Mouse (Mus musculus): ENCODE measurements at regions not wholly inside any gene's neighbourhood (a gene's known extent, or its start where the extent isn't known, plus 50 kb on each side); places are given as distances from the start of the nearest gene placed in this dataset.

DNA sequence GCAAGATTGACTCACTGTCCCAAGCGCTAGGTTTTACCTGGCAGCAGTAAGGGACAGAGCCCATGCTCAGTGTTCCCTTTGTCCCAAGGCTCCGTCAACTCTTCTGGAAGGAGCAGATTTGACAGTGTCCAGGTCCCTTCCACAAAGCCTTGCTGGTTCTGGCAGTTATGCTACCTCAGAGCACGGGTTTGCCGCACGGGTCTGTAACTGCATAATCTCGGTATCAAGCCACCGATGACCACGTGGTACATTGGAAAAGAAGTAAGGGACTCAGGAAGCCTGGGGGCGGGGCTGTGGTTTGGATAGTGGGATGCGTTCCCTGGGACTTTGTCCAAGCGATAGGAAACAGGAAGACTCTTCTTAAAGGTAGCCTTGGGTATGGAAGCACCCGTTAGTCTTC, 319.3 kb downstream of the Mtx2 start:
- no peak for DNase-seq

GRCm38 (mm10) chr2:75146256-75146655, 320.7 kb downstream of the Mtx2 start:
- no peak for DNase-seq

GRCm38 (mm10) chr2:75147399-75147798, 321.8 kb downstream of the Mtx2 start:
- no peak for DNase-seq

GRCm38 (mm10) chr2:75147967-75148366, 322.4 kb downstream of the Mtx2 start:
- no peak for DNase-seq

DNA sequence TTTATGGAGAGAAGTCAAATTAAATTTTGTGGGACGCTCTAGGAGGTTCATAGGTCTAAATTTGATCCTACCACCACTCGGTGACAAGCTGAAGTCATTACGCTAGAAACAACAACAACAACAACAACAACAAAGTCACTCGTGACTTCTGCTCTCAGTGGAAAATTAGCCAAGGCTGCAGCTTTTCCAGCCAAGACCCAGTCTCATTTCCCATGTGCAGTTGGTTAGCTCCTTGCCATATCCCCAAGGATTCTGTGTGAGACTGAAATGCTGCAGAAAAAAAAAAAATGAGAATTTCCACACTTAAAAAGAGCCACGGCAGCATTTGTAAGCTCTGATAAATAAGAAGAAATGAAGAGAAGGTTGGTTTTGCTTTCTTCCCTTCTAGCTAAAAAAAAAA, 323.4 kb downstream of the Mtx2 start:
- DNase-seq = no peak

GRCm38 (mm10) chr2:75149562-75149961, 324.0 kb downstream of the Mtx2 start:
- DNase-seq = no peak

DNA sequence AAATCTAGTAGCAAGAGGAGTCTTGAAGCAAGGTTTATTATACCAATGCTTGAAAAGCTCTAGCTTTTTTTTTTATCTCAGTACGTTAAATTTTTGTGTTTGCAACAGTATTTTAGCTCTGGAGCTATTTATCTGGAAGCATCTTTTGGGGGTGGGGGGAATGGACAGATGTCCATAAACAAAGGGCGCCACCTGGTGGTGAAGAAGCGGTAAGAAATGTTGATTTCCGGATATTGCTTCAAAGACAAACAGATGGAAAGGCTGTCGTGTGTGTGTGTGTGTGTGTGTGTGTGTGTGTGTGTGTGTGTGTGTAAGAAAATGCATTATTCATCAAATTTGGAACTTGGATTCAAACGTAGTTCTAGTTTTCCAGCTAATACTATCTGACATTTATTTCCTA, 325.4 kb downstream of the Mtx2 start:
- peak in 1 of 2 experiments; percentile 10 for DNase-seq

DNA sequence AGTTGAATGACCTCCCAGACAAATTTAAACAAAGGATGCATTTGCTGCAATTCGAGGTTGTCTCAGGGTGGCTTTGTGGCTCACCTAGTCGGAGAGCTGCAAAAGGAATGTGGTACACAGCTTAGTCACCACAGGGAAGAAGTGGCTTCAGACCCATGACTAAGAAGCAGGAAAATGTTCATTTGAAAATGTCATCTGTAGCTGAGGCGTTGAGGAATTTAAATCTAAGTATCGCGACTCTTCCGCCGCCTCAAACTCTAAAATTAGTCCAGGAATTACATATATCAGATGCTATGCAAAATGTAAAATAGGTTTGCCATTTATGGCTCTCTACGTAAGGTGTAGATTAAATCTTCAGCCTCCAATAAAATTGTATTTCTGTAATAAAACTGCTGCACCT, 325.9 kb downstream of the Mtx2 start:
- no peak for DNase-seq

DNA sequence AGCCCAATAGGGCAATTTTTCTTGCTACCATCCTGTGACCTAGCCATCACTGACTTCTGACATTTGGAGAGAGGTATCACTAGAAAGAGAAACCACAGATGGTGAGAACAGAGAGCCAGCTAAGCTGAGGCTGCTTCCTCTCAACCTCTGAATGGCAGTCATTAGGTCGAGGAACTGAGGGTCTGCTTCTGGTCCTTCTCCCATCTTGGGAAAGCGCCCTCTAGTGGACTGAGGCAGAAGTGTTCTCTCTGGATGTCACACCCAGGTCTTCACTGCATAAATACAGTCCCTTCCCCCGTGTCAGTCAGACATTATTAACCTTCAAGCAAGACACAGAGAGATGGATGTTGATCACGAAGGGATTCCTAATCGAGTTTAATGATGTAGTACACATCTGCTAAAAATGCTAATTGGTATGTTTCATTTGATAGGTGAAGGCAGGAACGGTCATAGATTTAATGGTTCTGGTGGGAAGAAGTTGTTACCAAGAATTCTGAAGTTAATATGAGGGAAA, 326.9 kb downstream of the Mtx2 start:
- no peak for DNase-seq

- no peak for DNase-seq
Observed at GRCm38 (mm10) chr2:75154448-75154847, 328.8 kb downstream of the Mtx2 start.

GRCm38 (mm10) chr2:75158581-75158980, 333.0 kb downstream of the Mtx2 start:
- no peak for DNase-seq

DNA sequence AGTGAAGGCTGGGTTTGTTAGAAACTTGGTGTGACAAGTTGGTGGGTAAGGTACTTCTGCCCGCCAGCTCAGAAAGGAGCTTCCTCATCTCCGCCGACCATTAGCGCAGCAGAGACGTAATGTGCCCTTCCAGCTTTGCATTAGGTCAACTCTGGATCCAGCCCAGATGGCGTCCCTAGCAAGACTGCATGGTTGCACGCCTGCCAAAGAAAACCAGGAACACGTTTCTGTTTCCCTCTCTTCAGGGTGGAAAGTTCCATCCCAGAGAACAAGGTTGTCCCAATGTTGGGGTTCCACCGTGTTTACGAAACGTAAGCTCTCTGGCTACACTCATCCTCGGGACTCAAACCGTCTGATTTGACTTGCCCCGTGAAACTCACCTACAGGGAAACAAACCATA, 335.5 kb downstream of the Mtx2 start:
- no peak for DNase-seq

DNA sequence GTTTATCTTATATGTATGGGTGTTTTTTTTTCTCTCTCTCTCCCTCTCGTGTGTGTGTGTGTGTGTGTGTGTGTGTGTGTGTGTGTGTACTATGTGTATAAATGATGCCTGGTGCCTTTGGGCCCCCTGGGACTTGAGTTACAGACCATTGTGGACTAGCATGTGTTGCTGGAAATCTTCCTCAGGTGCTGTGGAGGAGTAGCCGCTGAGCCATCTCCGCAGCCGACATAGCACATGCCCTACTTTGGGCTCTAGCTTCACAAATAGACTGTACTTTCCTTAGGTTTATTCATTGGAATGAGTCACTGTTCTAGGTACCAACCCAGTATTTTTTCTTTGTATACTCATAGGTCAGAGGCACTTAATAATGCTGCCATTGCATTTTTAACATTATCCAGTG, 339.4 kb downstream of the Mtx2 start:
- DNase-seq = no peak

- DNase-seq = no peak
Observed at GRCm38 (mm10) chr2:75176267-75176666, 350.7 kb downstream of the Mtx2 start.

GRCm38 (mm10) chr2:75183293-75183692, 357.7 kb downstream of the Mtx2 start:
- no peak for DNase-seq

DNA sequence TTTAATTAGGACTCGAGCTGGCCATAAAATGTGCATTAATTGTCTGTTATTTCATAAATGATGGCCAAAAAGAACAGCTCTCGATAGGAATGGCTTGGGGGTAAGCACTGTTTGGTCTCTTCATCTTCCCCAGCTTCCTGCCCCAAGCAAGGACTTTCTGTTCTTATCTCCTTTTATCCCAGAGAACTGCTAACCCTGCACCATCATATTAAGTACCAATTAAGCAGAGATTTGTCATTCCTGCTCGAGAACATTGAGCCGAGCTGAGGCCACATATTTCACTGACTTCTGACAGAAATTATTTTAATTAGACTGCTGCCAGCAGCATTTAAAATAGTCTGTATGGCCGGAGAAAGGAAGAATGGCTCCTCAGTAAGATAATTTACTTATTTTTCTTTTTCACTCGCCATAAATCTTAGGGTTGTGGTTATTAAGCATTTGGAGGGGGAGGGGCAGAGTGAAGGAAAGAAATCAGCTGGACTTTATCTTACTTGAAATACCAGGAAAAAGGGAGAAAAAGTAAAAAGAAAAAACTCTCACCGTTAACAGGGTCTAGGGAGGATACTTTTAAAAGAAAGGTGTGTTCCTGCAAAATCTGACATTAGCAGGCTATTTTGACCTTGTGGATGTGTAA, 377.1 kb downstream of the Mtx2 start:
- DNase-seq = no peak

DNA sequence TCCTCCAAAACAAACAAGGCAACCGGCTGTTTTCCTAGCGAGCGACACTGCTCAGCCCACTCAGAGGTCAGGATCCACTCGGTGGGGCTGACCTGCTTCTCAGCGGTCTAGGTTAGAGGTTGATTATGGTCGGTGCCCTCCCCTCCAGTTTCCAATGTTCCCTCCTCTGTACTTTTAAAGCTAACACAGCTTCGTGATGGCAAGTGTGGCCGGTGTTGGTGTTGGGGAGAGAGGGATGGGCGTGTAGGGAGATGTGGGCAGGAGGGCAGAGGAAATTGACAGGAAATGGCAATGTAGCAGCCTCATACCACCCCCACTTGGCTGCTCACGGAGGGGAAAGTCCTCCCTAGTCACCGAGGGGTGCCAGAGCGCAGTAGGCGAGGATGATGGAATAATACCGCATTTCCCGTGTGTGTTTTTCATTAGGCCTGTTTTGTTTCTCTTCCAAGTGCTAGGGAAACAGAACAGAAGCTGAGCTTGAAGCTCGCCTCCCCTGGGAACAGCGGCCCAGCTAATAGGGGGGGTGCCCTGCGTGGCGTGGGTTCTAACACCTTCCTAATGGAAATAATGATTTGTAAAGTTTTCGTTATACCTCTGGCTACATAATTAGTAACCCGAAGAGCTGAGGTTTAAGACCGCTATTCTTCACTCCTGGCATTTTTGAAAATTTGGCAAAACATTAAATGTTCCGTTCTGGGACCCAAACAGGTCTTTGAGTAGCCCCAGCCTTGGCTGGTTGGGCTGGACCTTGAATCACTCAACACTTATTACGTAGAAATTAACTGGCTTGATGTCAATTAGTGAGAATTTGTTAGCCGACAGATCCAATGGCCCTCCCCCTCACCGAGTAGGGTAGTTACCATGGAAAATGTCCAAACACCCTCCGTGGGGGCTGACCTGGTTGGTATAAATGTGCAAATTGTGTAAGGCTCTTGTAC, 383.5 kb downstream of the Mtx2 start:
- DNase-seq = peak; percentile 15 to 28

DNA sequence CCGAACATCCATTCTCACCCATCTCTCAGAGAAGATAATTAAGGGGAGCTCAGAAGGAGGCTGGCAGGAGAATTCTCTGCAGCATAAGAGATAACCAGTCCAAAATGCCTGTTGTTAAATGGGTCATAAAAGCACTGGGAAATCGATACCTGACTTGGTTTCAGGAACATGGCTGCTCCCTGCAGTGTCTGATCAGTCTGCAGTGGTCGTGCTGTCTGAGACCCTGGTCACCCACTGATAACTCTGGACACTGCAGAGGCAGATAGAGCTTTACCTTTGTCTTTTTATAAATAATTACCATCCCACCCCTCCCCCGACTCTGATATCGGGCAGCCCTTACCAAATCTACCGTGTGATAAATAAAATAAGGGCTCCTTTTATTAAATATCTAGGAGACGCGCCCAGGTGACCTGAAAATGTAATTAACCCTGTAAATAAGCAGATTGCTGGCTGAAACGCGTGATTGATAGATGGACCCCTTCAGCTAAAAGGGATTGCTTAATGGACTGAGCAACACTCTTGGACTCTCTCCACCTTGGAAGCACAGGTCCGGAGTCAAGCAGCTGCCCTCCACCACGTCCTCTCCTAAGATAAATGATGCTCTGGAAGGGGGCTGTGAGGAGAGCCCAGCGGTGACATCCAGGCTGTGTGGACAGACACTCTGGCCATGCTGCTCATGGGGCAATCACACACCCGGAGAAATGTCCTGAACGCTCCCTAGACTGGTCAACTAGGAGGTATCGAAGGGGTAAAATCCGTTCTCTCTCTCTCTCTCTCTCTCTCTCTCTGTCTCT, 384.4 kb downstream of the Mtx2 start:
- DNase-seq = no peak

GRCm38 (mm10) chr2:75216931-75217330, 391.3 kb downstream of the Mtx2 start:
- DNase-seq = no peak

- DNase-seq = peak; percentile 10 to 12
Observed at GRCm38 (mm10) chr2:75220775-75221359, 395.3 kb downstream of the Mtx2 start.

DNA sequence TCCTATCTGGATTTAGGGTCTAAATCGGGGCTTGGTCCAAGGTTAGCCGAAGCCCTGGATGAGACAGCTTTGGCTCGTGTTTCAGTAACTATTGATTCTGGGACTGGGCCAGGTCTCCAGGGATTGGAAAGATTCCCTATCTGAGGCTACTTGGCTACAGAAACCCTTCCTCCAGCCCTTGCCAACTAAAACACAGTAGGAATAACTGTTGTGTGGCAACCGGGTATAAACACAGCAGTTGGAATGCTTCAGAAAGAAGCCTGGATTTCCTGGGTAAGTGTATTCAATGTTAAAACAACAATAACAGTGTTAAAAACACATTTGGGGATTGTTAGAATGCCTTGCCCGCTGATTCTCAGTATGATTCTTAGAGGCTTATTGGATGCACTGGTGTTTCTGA, 398.8 kb downstream of the Mtx2 start:
- peak in 1 of 2 experiments; percentile 13 for DNase-seq

DNA sequence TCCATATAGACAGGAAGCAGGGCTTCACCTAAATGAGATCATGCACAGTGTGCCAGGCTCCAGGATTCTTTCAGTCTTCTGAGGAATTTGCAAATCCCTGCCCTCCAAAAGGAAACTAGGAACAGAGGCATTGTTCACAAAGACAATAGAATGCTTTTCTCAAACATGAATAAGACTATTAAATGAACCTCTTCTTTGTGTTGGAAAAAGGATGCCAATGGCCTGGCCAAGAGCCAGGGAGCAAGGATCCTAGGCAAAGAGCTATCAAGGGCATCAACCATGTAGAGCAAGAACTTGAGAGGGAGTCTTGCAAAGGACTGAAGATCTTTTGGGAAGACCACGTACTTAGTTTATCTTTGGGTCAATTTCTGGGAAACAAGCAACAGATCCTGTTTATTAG, 415.4 kb downstream of the Mtx2 start:
- DNase-seq = no peak

All from layer of hippocampus, postnatal 36 days (tissue).